Mouse (Mus musculus): ENCODE data around the gene Tex44.

- TF ChIP-seq CTCF (IDR thresholded peaks at IDR 0.05), result no peak
- TF ChIP-seq EP300 (IDR thresholded peaks at IDR 0.05), result no peak
Observed at GRCm38 (mm10) chr1:86393219-86393618, 32.9 kb upstream of the Tex44 start.

All from lung, postnatal 0 days (tissue).